Mouse (Mus musculus) cortical plate, adult 2 months (tissue): Measurements from ENCODE around the gene Epx. TPM values are rescaled to one million over a fixed set of nuclear protein-coding genes. Genes with fewer than 3 reads are reported as not detected.
A peak's percentile ranks its signal among the peaks of the same experiment; 100 is the strongest.

Source experiments
- H3K27ac ChIP-seq: fragments of 200-500 bp; 2 replicates; pipeline ENCODE4 v1.5.1; 2012; ENCODE audit warnings: low read length, control low read depth, inconsistent platforms; ENCODE audit not compliant: insufficient read depth
- H3K4me1 ChIP-seq: fragments of 200-500 bp; 2 replicates; pipeline ENCODE4 v1.6.1; 2011; ENCODE audit warnings: low read length; ENCODE audit not compliant: control insufficient read depth, insufficient read depth
- H3K4me3 ChIP-seq: fragments of 200-500 bp; 2 replicates; pipeline ENCODE4 v1.5.1; 2011; ENCODE audit warnings: mild to moderate bottlenecking, low read length, control low read depth; ENCODE audit not compliant: insufficient read depth
- CTCF ChIP-seq: fragments of 200-500 bp; IDR thresholded peaks from 2 replicates; pipeline ENCODE4 v1.5.1; 2011; ENCODE audit warnings: mild to moderate bottlenecking, control low read depth, low read length; ENCODE audit not compliant: insufficient read depth; ENCODE audit errors: extremely low read depth
- POLR2A ChIP-seq: fragments of 200-500 bp; IDR thresholded peaks from 2 replicates; pipeline ENCODE4 v1.6.1; 2011; ENCODE audit warnings: mild to moderate bottlenecking, low read length, control low read depth; ENCODE audit not compliant: insufficient read depth; ENCODE audit errors: extremely low read depth
- polyA plus RNA-seq: library from polyadenylated mRNA; depleted of rRNA; stranded (reverse); fragments of >200 nt; gene quantifications from 2 replicates; pipeline ENCODE4 v1.2.3, GENCODE M21; 2012; rRNA removed

The Epx gene
- polyA plus RNA-seq = 0.53 and 0.90 TPM in 2 replicates

DNA sequence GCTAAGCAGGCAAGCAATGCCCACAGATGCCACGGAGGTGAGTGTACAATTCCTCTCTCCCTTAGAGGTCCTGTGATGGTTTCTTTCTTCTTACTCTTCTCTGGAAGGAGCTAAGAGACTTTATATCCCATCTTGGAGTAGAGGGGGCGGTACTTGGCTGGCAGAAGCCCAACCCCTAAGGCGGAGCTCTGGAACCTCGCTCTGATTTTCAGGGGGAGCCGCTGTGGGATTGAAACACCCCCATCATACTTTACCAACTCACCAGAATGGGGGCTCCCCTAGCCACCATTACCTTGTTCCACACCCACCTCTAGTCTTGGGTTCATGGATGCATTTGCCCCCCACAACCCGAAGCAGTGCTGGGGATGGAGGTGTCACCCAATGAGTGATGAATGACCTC is at the start of gene Epx:
Epx (minus strand) TSS at position 101 of the 400 bp plus-strand sequence.
- TF ChIP-seq CTCF (no peak), POLR2A (no peak)
- H3K4me1 ChIP-seq = no peaks in the 10 kb centered on the region
- H3K4me3 ChIP-seq = no peak within 1 kb of the TSS
- H3K27ac ChIP-seq = no peak within 1 kb of the TSS

DNA sequence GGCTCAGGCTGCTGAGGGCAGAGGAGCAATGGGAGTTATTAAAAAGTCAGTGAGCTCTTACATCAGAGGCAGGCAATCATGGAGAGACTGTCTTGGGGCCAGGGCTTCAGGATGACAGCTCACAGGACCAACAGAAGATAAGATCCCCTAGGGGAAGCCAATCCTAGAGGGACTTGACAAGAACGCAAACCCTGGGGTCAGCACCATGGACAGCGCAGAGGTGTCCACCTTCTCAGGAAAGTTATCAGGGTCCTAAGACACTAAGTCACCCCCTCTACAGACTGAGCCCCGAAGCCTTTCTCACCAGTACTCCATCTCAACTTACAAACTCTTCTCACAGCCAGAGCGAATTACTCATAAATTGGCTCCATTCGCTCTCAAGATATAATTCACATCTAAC is 45.6 kb upstream of the Epx start, which contains the start of gene Olfr464:
Olfr464 (minus strand) TSS at position 2 of the 400 bp plus-strand sequence.
- no peak for TF ChIP-seq POLR2A
- TF ChIP-seq CTCF = no peak
- Histone ChIP-seq H3K4me3 (no peak within 1 kb of the TSS), H3K4me1 (peaks cover 4% of the 10 kb centered on the region; the same call in 1 of the 2 replicates), H3K27ac (peak within 1 kb of the TSS; percentile 67)

- Histone ChIP-seq H3K27ac (peak overlapping the region; percentile 67; the same call in 1 of the 2 replicates), H3K4me1 (peaks cover 4% of the 10 kb centered on the region; the same call in 1 of the 2 replicates), H3K4me3 (no peak overlapping the region)
- no peak for TF ChIP-seq POLR2A
- no peak for TF ChIP-seq CTCF
Measured at GRCm38 (mm10) chr11:87920301-87920700, 45.0 kb upstream of the Epx start.

DNA sequence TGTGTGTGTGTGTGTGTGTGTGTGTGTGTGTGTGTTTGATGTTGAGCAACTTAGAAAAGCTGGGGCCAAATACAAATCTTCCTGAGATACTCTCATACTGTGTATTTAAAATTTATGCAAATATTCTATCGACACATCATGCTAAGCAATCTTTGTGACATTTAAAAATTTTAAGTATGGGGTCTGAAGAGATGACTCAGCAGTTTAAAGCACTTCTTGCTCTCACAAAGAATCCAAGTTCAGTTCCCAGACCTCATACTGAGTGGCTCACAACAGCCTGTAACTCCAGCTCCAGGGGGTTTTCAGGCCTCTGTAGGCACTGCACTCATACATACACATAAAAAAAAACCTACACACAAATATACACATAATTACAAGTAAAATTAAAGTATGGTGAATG is 40.7 kb upstream of the Epx start:
- TF ChIP-seq POLR2A (no peak), CTCF (no peak)
- Histone ChIP-seq H3K27ac (no peak overlapping the region), H3K4me3 (no peak overlapping the region), H3K4me1 (peaks cover 4% of the 10 kb centered on the region; the same call in 1 of the 2 replicates)

- TF ChIP-seq CTCF (no peak), POLR2A (no peak)
- no peak overlapping the region for H3K27ac ChIP-seq
Measured at GRCm38 (mm10) chr11:87904331-87904730, 29.0 kb upstream of the Epx start.

GRCm38 (mm10) chr11:87897287-87897686 is 22.0 kb upstream of the Epx start, which contains the start of gene Olfr463:
TSS of gene Olfr463 (minus strand) at chr11:87897387.
- no peak for TF ChIP-seq CTCF
- TF ChIP-seq POLR2A = no peak
- Histone ChIP-seq H3K4me3 (no peak within 1 kb of the TSS), H3K27ac (no peak within 1 kb of the TSS), H3K4me1 (no peaks in the 10 kb centered on the region)

More at GRCm38 (mm10) chr11:87904331-87904730, 29.0 kb upstream of the Epx start:
- no peaks in the 10 kb centered on the region for H3K4me1 ChIP-seq
- no peak overlapping the region for H3K4me3 ChIP-seq

DNA sequence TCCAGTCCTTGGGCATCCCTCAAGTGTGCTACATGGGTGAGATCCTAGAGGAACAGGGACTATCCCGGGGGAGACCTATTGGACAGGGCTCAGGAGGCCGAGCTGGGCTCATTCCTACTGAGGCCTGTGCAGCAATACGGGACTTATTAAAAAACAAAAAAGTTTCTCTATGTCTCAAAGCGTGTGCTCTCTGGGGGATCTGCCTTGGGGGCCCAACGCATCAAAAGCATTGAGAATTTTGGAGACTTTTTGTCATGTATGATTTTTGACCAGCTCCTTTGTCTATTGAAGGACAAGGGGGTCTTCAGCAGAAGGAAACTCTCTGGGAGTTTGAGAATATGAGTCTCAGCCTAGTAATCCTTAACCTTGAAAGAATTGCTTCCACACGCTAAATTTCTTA is 16.8 kb upstream of the Epx start, which contains the start of gene Olfr462:
Olfr462 (minus strand) TSS at position 101 of the 400 bp plus-strand sequence.
- Histone ChIP-seq H3K4me1 (no peaks in the 10 kb centered on the region), H3K27ac (no peak within 1 kb of the TSS), H3K4me3 (no peak within 1 kb of the TSS)
- TF ChIP-seq POLR2A (no peak), CTCF (no peak)

- TF ChIP-seq CTCF (no peak), POLR2A (no peak)
- H3K4me1 ChIP-seq = no peaks in the 10 kb centered on the region
- no peak overlapping the region for H3K27ac ChIP-seq
Measured at GRCm38 (mm10) chr11:87884856-87885255, 9.5 kb upstream of the Epx start.

GRCm38 (mm10) chr11:87883493-87883892 is 8.2 kb upstream of the Epx start:
- no peak overlapping the region for H3K27ac ChIP-seq
- TF ChIP-seq CTCF = peak; percentile 36; the same call in 1 of the 2 replicates
- no peak for TF ChIP-seq POLR2A

More at GRCm38 (mm10) chr11:87884856-87885255, 9.5 kb upstream of the Epx start:
- H3K4me3 ChIP-seq = no peak overlapping the region

GRCm38 (mm10) chr11:87881714-87882113 is 6.4 kb upstream of the Epx start:
- TF ChIP-seq CTCF (no peak), POLR2A (no peak)
- Histone ChIP-seq H3K4me1 (no peaks in the 10 kb centered on the region), H3K4me3 (no peak overlapping the region), H3K27ac (no peak overlapping the region)

More at GRCm38 (mm10) chr11:87883493-87883892, 8.2 kb upstream of the Epx start:
- Histone ChIP-seq H3K4me3 (no peak overlapping the region), H3K4me1 (no peaks in the 10 kb centered on the region)
